Mouse (Mus musculus) neural tube, embryonic 15.5 days (tissue): Measurements from ENCODE around the gene Kdm5b. TPM values are rescaled to one million over a fixed set of nuclear protein-coding genes. Genes with fewer than 3 reads are reported as not detected.

ENCODE experiments used
- polyA plus RNA-seq: library from polyadenylated mRNA; unstranded; fragments of >200 nt; fragmentation: Nextera tagmentation; extraction: Ambion mirVana; gene quantifications from 2 replicates; pipeline ENCODE4 v1.2.1, GENCODE M21; 2015

Kdm5b gene
- polyA plus RNA-seq, 1 experiment from 2014 or later, result 59.5 TPM

Other genes starting within 250 kb of the Kdm5b start
- 29.1 and 31.6 TPM in 2 replicates for gene Ppfia4, start 227.2 kb upstream of the Kdm5b start, polyA plus RNA-seq
- gene Tmem183a, start 198.2 kb upstream of the Kdm5b start, polyA plus RNA-seq, result 110 and 112 TPM in 2 replicates
- not detected in 2 replicates for gene 4933406M09Rik, start 174.2 kb upstream of the Kdm5b start, polyA plus RNA-seq
- 18.6 and 24.3 TPM in 2 replicates for gene Cyb5r1, start 154.6 kb upstream of the Kdm5b start, polyA plus RNA-seq
- gene Adipor1, start 144.8 kb upstream of the Kdm5b start, polyA plus RNA-seq, result 84.7 and 86.0 TPM in 2 replicates
- gene Klhl12, start 104.6 kb upstream of the Kdm5b start, polyA plus RNA-seq, result 35.6 and 36.7 TPM in 2 replicates
- gene Rabif, start 65.5 kb upstream of the Kdm5b start, polyA plus RNA-seq, result 70.1 and 76.8 TPM in 2 replicates
- not detected in 2 replicates for gene Mgat4e, start 10.5 kb upstream of the Kdm5b start, polyA plus RNA-seq
- 20.4 and 23.4 TPM in 2 replicates for gene Syt2, start 86.5 kb downstream of the Kdm5b start, polyA plus RNA-seq